Mouse (Mus musculus): Measurements from ENCODE around the gene Nup188. TPM values are rescaled to one million over a fixed set of nuclear protein-coding genes. Genes with fewer than 3 reads are reported as not detected.

Gene Nup188
- polyA plus RNA-seq, 1 experiment from 2014 or later = 24.9 TPM

GRCm38 (mm10) chr2:30259131-30260064 lies 26.8 kb upstream of the Nup188 start:
- ATAC-seq = no peak
- H3K27ac ChIP-seq = no peak overlapping the region
- H3K9me3 ChIP-seq (replicated peaks) = no peaks in the 10 kb centered on the region
- H3K27me3 ChIP-seq = no peaks in the 10 kb centered on the region
- H3K4me1 ChIP-seq = peaks cover 24% of the 10 kb centered on the region
- WGBS = 90% methylated on average over 15 of the region's 15 CpGs
- no peak overlapping the region for H3K4me3 ChIP-seq
- H3K36me3 ChIP-seq (ENCODE audit: poor library complexity, severe bottlenecking) = peaks cover 95% of the 10 kb centered on the region
- H3K9ac ChIP-seq = no peak overlapping the region
- no peak overlapping the region for H3K4me2 ChIP-seq

GRCm38 (mm10) chr2:30261064-30261736 lies 25.0 kb upstream of the Nup188 start:
- H3K27me3 ChIP-seq = no peaks in the 10 kb centered on the region
- no peak for ATAC-seq
- H3K4me2 ChIP-seq = no peak overlapping the region
- H3K9ac ChIP-seq = no peak overlapping the region
- peaks cover 40% of the 10 kb centered on the region for H3K4me1 ChIP-seq
- WGBS = 91% methylated on average over 4 of the region's 4 CpGs
- H3K36me3 ChIP-seq (ENCODE audit: poor library complexity, severe bottlenecking) = peaks cover 88% of the 10 kb centered on the region
- H3K27ac ChIP-seq = no peak overlapping the region
- no peaks in the 10 kb centered on the region for H3K9me3 ChIP-seq (replicated peaks)
- no peak overlapping the region for H3K4me3 ChIP-seq

GRCm38 (mm10) chr2:30261921-30262839 lies 24.0 kb upstream of the Nup188 start:
- H3K4me1 ChIP-seq = peaks cover 47% of the 10 kb centered on the region
- 89% methylated on average over 18 of the region's 18 CpGs for WGBS
- no peak overlapping the region for H3K4me2 ChIP-seq
- no peaks in the 10 kb centered on the region for H3K9me3 ChIP-seq (replicated peaks)
- no peaks in the 10 kb centered on the region for H3K27me3 ChIP-seq
- H3K9ac ChIP-seq = 0 out of 2 replicates have a peak overlapping the region, but pooled peaks have one; percentile 7
- peaks cover 79% of the 10 kb centered on the region for H3K36me3 ChIP-seq (ENCODE audit: poor library complexity, severe bottlenecking)
- H3K4me3 ChIP-seq = no peak overlapping the region
- no peak for ATAC-seq
- H3K27ac ChIP-seq = peak overlapping the region; percentile 15

- WGBS = 47% methylated on average over 4 of the region's 4 CpGs
These were observed 23.3 kb upstream of the Nup188 start for GRCm38 (mm10) chr2:30262840-30263441.

GRCm38 (mm10) chr2:30263811-30264210 lies 22.4 kb upstream of the Nup188 start:
- Histone ChIP-seq H3K9me3 (replicated peaks) (no peaks in the 10 kb centered on the region), H3K36me3 (ENCODE audit: poor library complexity, severe bottlenecking) (peaks cover 68% of the 10 kb centered on the region), H3K4me2 (no peak overlapping the region), H3K27me3 (no peaks in the 10 kb centered on the region), H3K27ac (no peak overlapping the region; the same call in 1 of the 2 replicates), H3K9ac (no peak overlapping the region), H3K4me1 (peaks cover 47% of the 10 kb centered on the region), H3K4me3 (no peak overlapping the region)
- WGBS = 93% methylated on average over 6 of the region's 6 CpGs
- ATAC-seq = no peak

More at GRCm38 (mm10) chr2:30262840-30263441, 23.3 kb upstream of the Nup188 start:
- no peak overlapping the region for H3K4me3 ChIP-seq
- H3K9me3 ChIP-seq (replicated peaks) = no peaks in the 10 kb centered on the region
- peaks cover 77% of the 10 kb centered on the region for H3K36me3 ChIP-seq (ENCODE audit: poor library complexity, severe bottlenecking)
- no peak overlapping the region for H3K9ac ChIP-seq
- no peaks in the 10 kb centered on the region for H3K27me3 ChIP-seq
- peaks cover 47% of the 10 kb centered on the region for H3K4me1 ChIP-seq
- ATAC-seq = peak; percentile 84
- peak overlapping the region; percentile 72 for H3K27ac ChIP-seq
- H3K4me2 ChIP-seq = peak overlapping the region; percentile 5; the same call in 1 of the 2 replicates

- H3K36me3 ChIP-seq (ENCODE audit: poor library complexity, severe bottlenecking) = peaks cover 57% of the 10 kb centered on the region
- H3K4me2 ChIP-seq = no peak overlapping the region
- H3K9me3 ChIP-seq (replicated peaks) = no peaks in the 10 kb centered on the region
- no peak overlapping the region for H3K9ac ChIP-seq
- H3K4me3 ChIP-seq = no peak overlapping the region
- no peak for ATAC-seq
- H3K4me1 ChIP-seq = peaks cover 48% of the 10 kb centered on the region
- WGBS = 72% methylated on average over 7 of the region's 7 CpGs
- peak overlapping the region; percentile 70; the same call in 1 of the 2 replicates for H3K27ac ChIP-seq
- no peaks in the 10 kb centered on the region for H3K27me3 ChIP-seq
These were observed 21.3 kb upstream of the Nup188 start for GRCm38 (mm10) chr2:30264671-30265519.

GRCm38 (mm10) chr2:30265767-30266253 lies 20.4 kb upstream of the Nup188 start, which contains the start of gene Phyhd1:
Phyhd1 (plus strand) TSS chr2:30266203.
- no peak within 1 kb of the TSS for H3K4me3 ChIP-seq
- H3K27ac ChIP-seq = peak within 1 kb of the TSS; percentile 70
- H3K4me2 ChIP-seq = no peak within 1 kb of the TSS
- no peak for ATAC-seq
- peaks cover 51% of the 10 kb centered on the region for H3K4me1 ChIP-seq
- WGBS = 38% methylated on average over 5 of the region's 5 CpGs
- no peaks in the 10 kb centered on the region for H3K27me3 ChIP-seq
- H3K9me3 ChIP-seq (replicated peaks) = no peaks in the 10 kb centered on the region
- H3K9ac ChIP-seq = peak within 1 kb of the TSS; percentile 22; the same call in 1 of the 2 replicates
- peaks cover 48% of the 10 kb centered on the region for H3K36me3 ChIP-seq (ENCODE audit: poor library complexity, severe bottlenecking)

GRCm38 (mm10) chr2:30266392-30266941 lies 19.7 kb upstream of the Nup188 start:
- H3K9me3 ChIP-seq (replicated peaks) = no peaks in the 10 kb centered on the region
- ATAC-seq = no peak
- peaks cover 42% of the 10 kb centered on the region for H3K36me3 ChIP-seq (ENCODE audit: poor library complexity, severe bottlenecking)
- no peaks in the 10 kb centered on the region for H3K27me3 ChIP-seq
- H3K9ac ChIP-seq = no peak overlapping the region
- no peak overlapping the region for H3K4me3 ChIP-seq
- peaks cover 51% of the 10 kb centered on the region for H3K4me1 ChIP-seq
- 17% methylated on average over 4 of the region's 4 CpGs for WGBS
- H3K27ac ChIP-seq = peak overlapping the region; percentile 70
- H3K4me2 ChIP-seq = no peak overlapping the region

- no peaks in the 10 kb centered on the region for H3K27me3 ChIP-seq
- peaks cover 45% of the 10 kb centered on the region for H3K4me1 ChIP-seq
- H3K36me3 ChIP-seq (ENCODE audit: poor library complexity, severe bottlenecking) = peaks cover 37% of the 10 kb centered on the region
- 100% methylated on average over 2 of the region's 2 CpGs for WGBS
- H3K9ac ChIP-seq = no peak overlapping the region
- ATAC-seq = no peak
- H3K27ac ChIP-seq = no peak overlapping the region
- no peak overlapping the region for H3K4me2 ChIP-seq
- no peaks in the 10 kb centered on the region for H3K9me3 ChIP-seq (replicated peaks)
- no peak overlapping the region for H3K4me3 ChIP-seq
These were observed 18.7 kb upstream of the Nup188 start for GRCm38 (mm10) chr2:30267466-30267865.

GRCm38 (mm10) chr2:30268371-30268770 lies 17.8 kb upstream of the Nup188 start:
- Histone ChIP-seq H3K4me3 (no peak overlapping the region), H3K4me1 (peaks cover 37% of the 10 kb centered on the region), H3K9ac (no peak overlapping the region), H3K9me3 (replicated peaks) (no peaks in the 10 kb centered on the region), H3K4me2 (no peak overlapping the region), H3K36me3 (ENCODE audit: poor library complexity, severe bottlenecking) (peaks cover 33% of the 10 kb centered on the region), H3K27ac (no peak overlapping the region), H3K27me3 (no peaks in the 10 kb centered on the region)
- WGBS = 62% methylated on average over 4 of the region's 4 CpGs
- ATAC-seq = no peak

Data from forebrain, embryonic 13.5 days (tissue).